Mouse (Mus musculus) left cerebral cortex, postnatal 4 days (tissue): ENCODE measurements around the gene Tmc4. TPM values are rescaled to one million over a fixed set of nuclear protein-coding genes. Genes with fewer than 3 reads are reported as not detected.
A peak's percentile ranks its signal among the peaks of the same experiment; 100 is the strongest.

Experiments
- DNase-seq: peaks from one replicate; pipeline ENCODE4 v3.0.0-alpha.2; 2022
- intact Hi-C: fragments of 180-260 bp; cut with DNase I; formaldehyde crosslinking; loops from one replicate; pipeline ENCODE4 v1.15.1; 2025
- microRNA-seq: library from miRNA; unstranded; fragments of <30 nt; microRNA quantifications from one replicate; pipeline ENCODE4 v1.2.0, GENCODE M21; 2022
- total RNA-seq, 2 experiments: library from RNA; stranded (reverse); gene quantifications; 2 replicates each; pipeline ENCODE4 v1.2.3; 2021

Tmc4 gene
- total RNA-seq, 2 experiments from 2014 or later, result 7.5 to 8.3 TPM

DNA sequence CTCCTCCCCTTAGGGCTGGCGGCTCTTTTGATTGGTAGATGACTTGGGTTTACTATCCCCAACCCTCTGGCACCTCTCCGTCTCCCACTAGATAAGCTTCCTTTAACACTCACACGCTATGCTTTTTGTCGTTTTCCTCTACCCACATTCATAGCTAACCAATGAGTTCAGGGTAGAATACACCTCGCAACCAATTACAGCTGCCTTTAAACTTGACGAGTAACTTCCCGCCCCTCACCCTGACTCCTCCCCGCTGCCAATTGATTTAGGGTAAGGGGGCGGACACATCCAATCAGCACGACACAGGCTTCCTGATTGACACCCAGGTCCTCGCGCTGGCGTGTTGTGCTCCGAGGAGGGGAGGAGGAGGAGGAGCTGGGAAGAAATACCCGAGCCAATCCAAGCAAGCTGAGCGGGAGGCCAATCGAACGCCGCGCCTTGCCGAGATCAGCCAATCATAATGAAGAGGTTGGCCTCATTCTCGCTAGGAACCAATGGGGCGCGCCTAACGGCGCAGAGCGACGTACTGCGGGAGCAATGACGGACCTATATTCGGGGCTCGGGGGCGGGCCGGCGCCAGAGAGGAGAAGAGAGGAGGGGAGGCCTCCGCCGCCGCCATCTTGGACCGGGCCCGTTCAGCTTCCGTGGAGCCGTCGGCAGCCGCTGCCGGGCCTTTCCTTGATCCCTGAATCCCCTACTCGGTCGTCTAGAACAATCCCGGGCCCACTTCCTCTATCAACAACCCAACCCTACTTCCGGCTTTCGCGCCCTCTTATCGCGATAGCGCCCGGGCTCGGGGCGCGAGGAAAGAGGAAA, 32.5 kb downstream of the Tmc4 start, which contains the start of gene Cnot3:
Cnot3 (plus strand) TSS at position 597 of the 816 bp plus-strand sequence.
- peak; percentile 98 for DNase-seq
- intact Hi-C loops, result no loop called here

DNA sequence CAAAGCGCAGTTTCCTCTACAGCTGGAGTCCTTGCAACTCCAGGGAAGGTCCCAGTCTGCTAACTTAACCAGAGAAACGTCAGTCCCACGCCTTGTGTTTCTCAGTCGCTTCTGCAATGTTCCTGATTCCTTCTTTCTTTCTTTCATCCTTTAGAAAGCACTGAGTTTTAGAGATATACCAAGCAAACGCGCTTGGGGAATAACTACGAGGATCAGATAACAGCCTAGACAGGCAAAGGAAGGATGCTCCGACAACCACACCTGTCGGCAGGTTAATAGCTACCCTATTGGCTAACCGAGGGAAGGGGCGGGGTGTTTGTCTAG, 33.0 kb downstream of the Tmc4 start:
- intact Hi-C loops, result no loop called here
- no peak for DNase-seq

DNA sequence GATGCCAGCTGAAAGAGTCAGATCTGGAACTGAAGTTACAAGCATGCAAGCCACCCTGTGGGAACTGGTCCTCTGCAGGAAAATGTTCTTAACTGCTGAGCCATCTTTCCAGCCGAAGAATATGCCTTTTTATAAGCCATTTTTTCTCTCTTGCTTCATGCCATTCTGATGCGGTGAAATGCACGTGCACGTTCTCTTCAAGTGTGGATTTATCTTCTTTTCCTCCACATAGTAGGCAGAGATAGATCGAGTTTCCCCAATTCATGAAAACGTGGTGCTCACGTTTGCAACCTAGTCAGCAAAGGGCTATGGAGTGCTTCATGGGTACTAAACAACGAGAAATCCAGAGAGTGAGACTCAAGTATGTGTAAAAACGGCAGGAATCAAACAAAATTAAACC, 33.5 kb downstream of the Tmc4 start:
- intact Hi-C loops, result no loop called here
- DNase-seq, result no peak

DNA sequence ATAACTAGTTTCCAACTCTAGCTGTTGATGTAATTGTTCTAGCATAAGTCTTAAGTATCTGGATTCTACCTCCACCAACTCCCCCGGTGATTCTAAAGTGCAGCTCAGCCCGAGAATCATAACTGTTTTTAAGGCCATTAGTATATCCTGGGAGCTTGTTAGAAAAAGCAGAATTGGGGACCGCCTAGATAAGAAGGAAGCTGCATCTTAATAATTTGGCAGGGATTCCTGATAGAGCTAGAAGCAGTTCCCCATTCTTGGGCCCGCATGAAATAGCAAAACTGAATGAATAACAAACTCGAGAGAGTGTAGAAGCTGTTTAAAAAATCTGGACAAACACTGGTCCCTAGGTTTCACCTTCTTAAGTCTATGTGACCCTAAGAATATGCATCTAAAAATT, 33.9 kb downstream of the Tmc4 start:
- DNase-seq, result no peak
- intact Hi-C loops, result no loop called here

DNA sequence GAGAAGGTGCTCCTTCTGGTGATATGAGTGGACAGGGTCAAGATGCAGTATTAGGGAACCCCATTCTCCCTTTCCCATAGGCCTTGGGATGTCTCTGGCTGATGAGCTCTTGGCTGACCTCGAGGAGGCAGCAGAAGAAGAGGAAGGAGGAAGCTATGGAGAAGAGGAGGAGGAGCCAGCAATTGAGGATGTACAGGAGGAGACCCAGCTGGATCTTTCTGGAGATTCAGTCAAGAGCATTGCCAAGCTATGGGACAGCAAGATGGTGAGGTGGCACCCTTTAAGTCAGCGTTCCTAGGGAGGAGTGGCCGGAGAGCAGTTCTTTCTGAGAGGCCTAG, 46.9 kb downstream of the Tmc4 start:
- DNase-seq, result no peak
- intact Hi-C loops, result no loop called here

DNA sequence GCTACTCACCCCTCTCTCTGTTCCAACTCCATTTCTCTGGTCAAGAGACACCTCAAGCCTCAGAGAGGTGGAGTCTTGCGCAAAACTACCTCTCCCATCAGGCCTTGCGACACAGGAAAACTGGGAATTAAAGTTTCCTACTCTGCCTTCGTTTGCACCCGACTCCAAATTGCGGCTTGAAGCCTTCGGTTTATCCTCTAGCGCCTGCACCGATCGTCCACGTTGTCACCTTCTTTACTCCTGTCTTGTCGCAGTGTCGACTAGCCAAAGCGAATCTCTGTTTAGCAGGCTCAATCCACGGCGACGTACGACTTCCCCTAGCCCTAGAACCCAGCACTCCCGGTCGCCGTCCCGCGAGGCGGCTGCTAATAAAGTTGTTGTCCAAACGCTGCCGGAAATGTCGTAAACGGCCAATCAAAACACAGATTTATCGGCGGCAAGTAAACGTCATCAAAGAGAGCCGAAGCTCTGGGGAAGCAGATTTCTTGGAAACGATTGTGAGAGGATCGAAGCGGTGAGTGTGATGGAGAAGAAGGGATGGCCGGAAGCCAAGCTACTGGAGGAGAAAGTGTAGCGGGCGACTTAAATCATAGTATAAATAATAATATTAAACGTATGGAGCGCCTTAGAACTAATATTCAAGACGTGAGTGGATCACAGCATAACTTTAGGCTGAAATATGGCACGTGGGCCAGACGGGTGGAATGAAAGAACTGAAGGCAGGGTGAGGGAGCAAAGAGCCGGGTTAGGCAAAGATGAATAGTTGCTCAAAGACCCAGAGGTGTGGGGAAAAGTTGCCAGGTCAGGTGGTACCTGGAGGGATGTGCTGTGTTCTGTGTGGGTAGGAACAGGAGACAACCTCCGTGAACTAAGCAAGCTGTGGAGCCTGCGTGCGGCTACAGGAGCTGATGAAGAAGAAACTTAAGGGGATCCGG, 47.5 kb downstream of the Tmc4 start, which contains the start of the genes Tfpt and Prpf31:
Tfpt (minus strand) TSS at position 387 of the 935 bp plus-strand sequence.
Prpf31 (plus strand) TSS at position 443 of the 935 bp plus-strand sequence.
- intact Hi-C loops, result no loop called here
- peak; percentile 90 for DNase-seq

DNA sequence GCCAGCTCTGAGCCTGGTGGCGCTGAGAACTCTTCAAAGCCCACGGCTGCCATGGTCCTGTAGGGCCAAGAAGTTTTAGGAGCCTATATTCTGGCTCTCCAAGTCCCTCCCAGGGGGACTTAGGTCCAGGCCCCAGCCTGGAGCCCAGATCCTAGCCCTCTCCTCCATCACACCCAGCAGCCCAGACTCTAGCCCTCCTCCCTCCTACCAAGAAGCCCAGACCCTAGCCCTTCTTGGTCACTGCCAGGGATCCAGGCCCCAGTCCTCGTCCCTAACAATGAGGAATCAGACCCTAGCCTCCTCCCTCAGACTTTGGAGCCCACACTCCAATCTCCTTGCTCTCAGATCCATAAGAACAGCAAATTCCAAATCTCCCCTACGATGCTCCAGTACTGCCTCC, 48.3 kb downstream of the Tmc4 start:
- DNase-seq, result no peak
- intact Hi-C loops, result no loop called here

DNA sequence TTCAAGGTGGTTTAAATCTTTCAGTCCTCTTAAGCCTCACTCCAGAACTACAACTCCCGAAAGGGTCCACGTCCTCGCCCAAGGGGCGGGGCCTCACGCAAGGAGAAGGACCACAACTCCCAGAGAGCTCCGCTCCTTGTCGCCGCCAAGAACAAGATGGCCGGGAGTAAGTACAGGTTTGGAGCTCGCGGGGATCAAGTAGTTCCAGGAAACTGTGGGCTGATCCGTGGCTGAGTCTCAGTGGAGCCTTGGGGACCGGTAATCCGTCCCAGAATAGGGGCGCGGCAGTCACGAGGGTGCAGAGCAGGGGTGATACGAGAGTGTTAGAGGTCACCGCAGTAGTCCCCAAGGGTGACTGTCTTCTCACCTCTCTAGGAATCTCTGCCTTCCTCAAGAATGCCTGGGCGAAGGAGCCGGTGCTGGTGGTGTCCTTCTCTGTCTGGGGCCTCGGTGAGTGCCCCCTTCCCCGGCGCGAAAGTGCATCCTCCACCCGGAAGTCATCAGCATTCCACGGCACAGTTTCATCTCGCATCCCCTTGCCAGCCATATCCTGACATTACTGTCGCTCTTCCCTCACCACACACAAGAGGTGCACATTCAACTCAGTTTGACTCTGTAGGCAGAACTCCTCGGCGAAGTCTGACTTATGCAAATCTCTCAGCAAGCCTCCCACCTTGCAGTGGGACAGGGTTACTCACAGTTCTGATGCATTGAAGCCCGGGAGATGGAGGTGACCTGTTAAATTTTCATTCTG, 59.9 kb downstream of the Tmc4 start, which contains the start of gene Ndufa3:
Ndufa3 (plus strand) TSS at position 132 of the 754 bp plus-strand sequence.
- intact Hi-C loops, result no loop called here
- peak; percentile 90 for DNase-seq

DNA sequence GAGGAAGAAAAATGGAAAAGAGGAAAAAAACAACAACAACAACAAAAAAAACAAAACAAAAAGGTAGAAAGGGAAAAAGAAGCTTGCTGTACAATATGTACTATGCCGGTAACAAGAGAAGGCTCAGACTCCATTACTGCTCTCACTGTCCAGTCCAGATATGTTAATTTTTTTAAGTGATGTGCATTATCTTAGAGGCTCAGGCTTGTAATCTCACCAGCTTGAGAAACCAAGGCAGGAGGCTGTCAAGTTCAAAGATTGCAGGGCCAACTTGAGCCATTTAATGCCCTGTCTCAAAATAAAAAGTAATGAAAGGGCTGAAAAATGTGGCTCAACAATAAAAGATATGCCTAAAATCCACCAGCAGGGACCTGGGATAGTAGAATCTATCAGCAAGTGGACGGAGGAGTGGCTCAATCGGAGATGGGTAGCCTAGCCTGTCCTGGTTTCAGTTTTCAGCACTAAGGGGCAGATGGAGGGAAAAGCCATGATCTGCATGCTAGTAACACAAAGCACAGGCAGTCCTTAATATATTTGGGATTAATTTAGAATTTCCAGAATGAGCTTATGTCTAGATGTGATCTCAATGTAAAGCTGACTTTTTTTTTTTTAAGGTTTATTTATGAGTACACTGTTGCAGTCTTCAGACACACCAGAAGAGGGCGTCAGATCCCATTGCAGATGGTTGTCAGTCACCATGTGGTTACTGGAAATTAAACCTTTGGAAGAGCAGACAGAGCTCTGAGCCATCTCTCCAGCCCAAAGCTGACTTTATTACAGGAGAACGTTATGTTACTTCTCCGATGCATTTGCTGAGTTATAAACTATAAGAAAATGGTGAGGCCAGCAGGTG, 60.7 kb downstream of the Tmc4 start:
- peak; percentile 21 for DNase-seq

DNA sequence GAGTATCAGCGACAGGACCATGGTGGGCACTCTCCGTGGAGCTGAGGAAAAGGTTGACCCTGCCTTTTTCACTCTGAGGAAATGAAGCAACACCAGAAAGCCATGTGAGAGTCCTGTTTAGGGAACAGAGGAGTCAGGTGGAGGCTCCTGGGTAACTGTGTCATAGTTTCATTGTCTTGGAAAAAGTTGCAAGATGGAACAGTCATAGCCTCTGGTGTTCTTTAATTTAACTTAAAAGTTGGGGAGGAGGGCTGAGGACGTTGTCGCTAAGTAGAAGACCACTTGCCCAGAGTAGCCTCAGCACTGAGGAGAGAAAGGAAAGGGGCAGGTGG, 61.3 kb downstream of the Tmc4 start, which contains the start of gene Oscar:
Oscar (minus strand) TSS at position 101 of the 332 bp plus-strand sequence.
- intact Hi-C loops, result no loop called here
- DNase-seq, result no peak

More for the DNA sequence above, 60.7 kb downstream of the Tmc4 start:
- intact Hi-C loops, result no loop called here

Small RNAs within 50 kb of the gene (microRNA-seq; reads per million reads assigned to microRNA genes)
- 5.4 reads per million, percentile 13 among the genes with 10 or more reads in this experiment for gene Mir3572

Other genes with a start within 250 kb of the Tmc4 start
- not detected for gene Tarm1, start 174.9 kb downstream of the Tmc4 start, total RNA-seq
- 1 to 10 TPM in 1 of 2 experiments, under 1 TPM in 1; 0.84 to 1.1 TPM for gene Oscar, start 61.4 kb downstream of the Tmc4 start, total RNA-seq
- gene Ndufa3, start 60.2 kb downstream of the Tmc4 start, total RNA-seq, result 100 to 1,000 TPM; 370 to 397 TPM
- 10 to 100 TPM; 40.7 to 43.7 TPM for gene Tfpt, start 47.6 kb downstream of the Tmc4 start, total RNA-seq
- 10 to 100 TPM; 58.0 to 58.2 TPM for gene Prpf31, start 47.6 kb downstream of the Tmc4 start, total RNA-seq
- 10 to 100 TPM; 53.3 to 57.2 TPM for gene Cnot3, start 32.3 kb downstream of the Tmc4 start, total RNA-seq
- 1 to 10 TPM; 6.2 to 8.2 TPM for gene Leng1, start 11.7 kb downstream of the Tmc4 start, total RNA-seq
- 100 to 1,000 TPM; 125 to 129 TPM for gene Tsen34, start 15.3 kb upstream of the Tmc4 start, total RNA-seq
- gene Mboat7, start 16.0 kb upstream of the Tmc4 start, total RNA-seq, result 100 to 1,000 TPM; 132 to 147 TPM
- 100 to 1,000 TPM; 693 to 718 TPM for gene Rps9, start 26.4 kb upstream of the Tmc4 start, total RNA-seq
- gene Pirb, start 42.8 kb upstream of the Tmc4 start, total RNA-seq, result under 1 TPM; 0.22 to 0.34 TPM
- not detected for gene Gm15448, start 148.1 kb upstream of the Tmc4 start, total RNA-seq
- gene Pira2, start 167.5 kb upstream of the Tmc4 start, total RNA-seq, result not detected
- gene Gm14548, start 220.6 kb upstream of the Tmc4 start, total RNA-seq, result not detected
- gene Lilra6, start 237.9 kb upstream of the Tmc4 start, total RNA-seq, result not detected